Mouse (Mus musculus): Measurements from ENCODE around the gene Tns1.

Tns1 gene

DNA sequence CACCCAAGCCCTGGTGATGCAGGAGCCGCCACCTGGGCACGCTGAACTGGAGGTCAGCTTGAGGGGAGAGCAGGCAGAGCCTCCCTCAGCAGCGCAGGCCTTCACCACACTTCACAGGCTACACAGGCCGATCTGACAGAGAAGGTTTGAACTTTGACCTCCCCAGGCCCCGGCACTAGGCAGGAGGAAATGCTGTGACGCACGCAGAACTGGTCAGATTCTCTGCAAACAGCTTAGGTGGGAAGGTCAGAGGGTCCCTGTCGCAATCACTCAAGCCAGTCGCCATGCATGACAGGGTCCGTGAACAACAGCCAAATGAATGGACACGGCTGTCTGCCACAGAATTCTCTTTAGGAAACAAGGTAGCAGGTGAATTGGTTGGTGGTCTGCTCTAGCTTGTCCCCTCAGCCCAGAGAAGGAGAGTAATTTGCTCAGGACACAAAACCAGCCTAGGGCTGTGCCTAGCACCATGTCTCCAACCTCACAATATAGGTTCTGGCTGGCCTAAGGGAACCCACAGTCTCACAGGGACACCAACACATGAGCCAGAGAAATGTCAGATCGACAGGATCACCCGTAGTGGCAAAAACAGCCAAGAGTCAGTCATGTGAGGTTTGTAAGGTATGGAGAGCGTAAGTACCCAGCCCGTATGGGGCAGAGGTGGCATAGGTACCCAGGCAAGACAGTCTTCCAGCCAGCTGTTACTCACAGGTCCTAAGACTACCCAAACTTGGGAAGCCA, 194.9 kb downstream of the Tns1 start:
- Histone ChIP-seq H3K27me3 (ENCODE audit: insufficient read depth, low read length) (peaks cover 10% of the 10 kb centered on the region; the same call in 1 of the 2 replicates), H3K4me1 (replicated peaks; ENCODE audit: low read depth, low read length) (peaks cover 40% of the 10 kb centered on the region), H3K36me3 (ENCODE audit: insufficient read depth, low read length) (no peaks in the 10 kb centered on the region), H3K9me3 (ENCODE audit: low read length) (no peaks in the 10 kb centered on the region), H3K4me3 (replicated peaks; ENCODE audit: low read length) (no peak overlapping the region)
- TF ChIP-seq NANOG (IDR thresholded peaks at IDR 0.05; ENCODE audit: borderline replicate concordance, low read length), result no peak
- no peak for TF ChIP-seq CTCF (conservative IDR thresholded peaks at IDR 0.05; ENCODE audit: low read length)
- no peak for TF ChIP-seq POU5F1 (IDR thresholded peaks at IDR 0.05; ENCODE audit: borderline replicate concordance, low read length)

DNA sequence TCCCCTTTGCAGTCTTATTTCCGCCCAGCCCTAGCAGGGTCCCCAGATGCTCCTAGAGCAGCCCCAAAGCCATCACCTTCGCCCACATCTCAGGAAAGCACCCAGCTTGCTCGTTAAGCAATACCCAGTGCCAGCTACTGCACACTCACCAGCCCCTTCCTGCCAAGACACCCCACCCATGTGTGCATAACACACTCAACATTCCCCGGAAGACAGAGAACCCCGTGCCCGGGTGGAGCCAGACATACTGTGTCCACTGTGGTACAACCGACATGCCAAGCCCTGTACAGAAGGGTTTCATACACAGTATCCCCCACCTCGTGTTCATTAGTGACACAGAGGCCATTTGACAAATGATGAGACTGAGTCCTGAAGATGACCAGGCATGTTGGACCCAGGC, 195.9 kb downstream of the Tns1 start:
- Histone ChIP-seq H3K4me1 (replicated peaks; ENCODE audit: low read depth, low read length) (peaks cover 32% of the 10 kb centered on the region), H3K4me3 (replicated peaks; ENCODE audit: low read length) (no peak overlapping the region), H3K9me3 (ENCODE audit: low read length) (no peaks in the 10 kb centered on the region), H3K36me3 (ENCODE audit: insufficient read depth, low read length) (no peaks in the 10 kb centered on the region), H3K27me3 (ENCODE audit: insufficient read depth, low read length) (peaks cover 10% of the 10 kb centered on the region; the same call in 1 of the 2 replicates)
- TF ChIP-seq CTCF (conservative IDR thresholded peaks at IDR 0.05; ENCODE audit: low read length) (no peak), POU5F1 (IDR thresholded peaks at IDR 0.05; ENCODE audit: borderline replicate concordance, low read length) (no peak), NANOG (IDR thresholded peaks at IDR 0.05; ENCODE audit: borderline replicate concordance, low read length) (no peak)

DNA sequence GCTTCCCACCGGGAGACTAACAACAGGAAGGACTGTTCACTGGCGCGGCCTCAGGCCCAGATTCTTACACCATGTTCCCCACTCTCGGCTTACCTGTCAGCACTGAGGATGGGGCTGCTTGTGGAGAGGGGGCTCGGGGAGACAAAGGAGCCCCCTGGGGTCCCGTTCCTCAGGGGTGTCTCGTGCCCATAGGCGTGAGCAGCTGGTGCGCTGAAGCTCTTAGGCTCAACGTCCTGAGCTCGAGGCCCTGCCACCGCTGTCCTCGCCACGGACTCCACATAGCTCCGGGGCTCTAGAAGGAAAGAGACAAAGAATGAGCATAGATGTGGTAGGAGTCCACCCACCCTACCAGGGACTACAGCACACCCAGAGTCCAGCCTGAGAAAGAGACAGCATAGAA, 196.4 kb downstream of the Tns1 start:
- no peaks in the 10 kb centered on the region for H3K36me3 ChIP-seq (ENCODE audit: insufficient read depth, low read length)
- H3K9me3 ChIP-seq (ENCODE audit: low read length), result no peaks in the 10 kb centered on the region

DNA sequence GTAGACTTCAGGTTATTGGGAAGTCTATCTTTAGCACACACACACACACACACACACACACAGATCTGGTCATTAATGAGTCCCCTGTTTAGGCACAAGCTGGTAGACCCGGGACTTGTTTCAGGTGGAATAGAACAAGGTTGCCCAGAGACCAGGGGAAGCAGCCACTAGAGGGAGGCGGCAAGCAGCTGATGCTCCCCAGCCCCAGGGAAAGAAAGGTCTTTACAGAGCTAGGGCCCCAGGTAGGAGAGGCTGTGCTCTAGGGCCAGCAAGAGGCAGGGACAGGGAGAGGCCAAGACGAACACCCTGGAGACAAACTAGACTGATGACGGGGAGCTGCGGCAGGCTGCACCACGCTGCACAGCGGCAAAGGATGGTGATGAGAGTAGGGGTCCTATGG, 198.0 kb downstream of the Tns1 start:
- Histone ChIP-seq H3K9me3 (ENCODE audit: low read length) (no peaks in the 10 kb centered on the region), H3K4me1 (replicated peaks; ENCODE audit: low read depth, low read length) (peaks cover 16% of the 10 kb centered on the region), H3K4me3 (replicated peaks; ENCODE audit: low read length) (no peak overlapping the region), H3K36me3 (ENCODE audit: insufficient read depth, low read length) (no peaks in the 10 kb centered on the region), H3K27me3 (ENCODE audit: insufficient read depth, low read length) (peaks cover 10% of the 10 kb centered on the region; the same call in 1 of the 2 replicates)
- TF ChIP-seq POU5F1 (IDR thresholded peaks at IDR 0.05; ENCODE audit: borderline replicate concordance, low read length), result no peak
- TF ChIP-seq CTCF (conservative IDR thresholded peaks at IDR 0.05; ENCODE audit: low read length), result 0 out of 2 replicates have a peak, but pooled peaks have one; percentile 13

More for the DNA sequence above, 196.4 kb downstream of the Tns1 start:
- no peak overlapping the region for H3K4me3 ChIP-seq (replicated peaks; ENCODE audit: low read length)
- H3K4me1 ChIP-seq (replicated peaks; ENCODE audit: low read depth, low read length), result peaks cover 26% of the 10 kb centered on the region
- TF ChIP-seq POU5F1 (IDR thresholded peaks at IDR 0.05; ENCODE audit: borderline replicate concordance, low read length) (no peak), NANOG (IDR thresholded peaks at IDR 0.05; ENCODE audit: borderline replicate concordance, low read length) (no peak)
- peaks cover 10% of the 10 kb centered on the region; the same call in 1 of the 2 replicates for H3K27me3 ChIP-seq (ENCODE audit: insufficient read depth, low read length)

DNA sequence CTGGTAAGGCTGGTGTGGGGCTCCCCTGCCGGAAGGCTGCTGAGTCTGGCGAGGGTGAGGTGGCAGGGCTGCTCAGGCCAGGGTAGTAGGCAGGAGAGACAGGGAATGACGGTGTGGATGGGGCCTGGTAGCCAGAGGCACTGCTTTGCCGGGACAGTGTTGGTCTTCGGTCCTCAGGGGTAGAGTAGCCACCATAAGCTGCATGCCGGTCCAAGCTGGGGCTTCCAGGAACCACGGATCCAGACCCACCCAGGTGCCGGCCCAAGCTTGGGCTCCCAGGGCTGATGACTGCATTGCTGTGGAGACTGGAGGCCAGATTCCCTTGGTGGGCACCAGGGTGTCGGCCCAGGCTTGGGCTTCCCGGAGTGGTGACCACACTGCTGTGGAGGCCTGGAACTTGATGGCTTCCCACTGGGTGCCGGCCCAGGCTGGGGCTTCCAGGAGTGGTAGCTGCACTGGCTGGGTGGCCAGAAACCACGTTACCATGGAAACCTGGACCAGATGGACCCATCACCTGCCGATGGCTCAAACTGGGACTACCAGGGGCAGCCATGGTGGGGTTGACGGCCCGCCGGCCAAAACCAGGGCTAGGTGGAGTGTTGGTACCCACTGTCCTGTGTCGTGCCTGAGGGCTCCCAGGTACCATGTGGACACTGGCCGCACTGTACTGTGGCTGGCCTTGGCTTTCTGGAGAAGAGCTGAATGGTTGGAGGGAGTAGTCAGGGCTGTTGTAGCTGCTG, 199.2 kb downstream of the Tns1 start:
- TF ChIP-seq CTCF (conservative IDR thresholded peaks at IDR 0.05; ENCODE audit: low read length) (no peak), NANOG (IDR thresholded peaks at IDR 0.05; ENCODE audit: borderline replicate concordance, low read length) (no peak), POU5F1 (IDR thresholded peaks at IDR 0.05; ENCODE audit: borderline replicate concordance, low read length) (no peak)
- no peaks in the 10 kb centered on the region for H3K36me3 ChIP-seq (ENCODE audit: insufficient read depth, low read length)
- no peaks in the 10 kb centered on the region for H3K9me3 ChIP-seq (ENCODE audit: low read length)
- no peak overlapping the region for H3K4me3 ChIP-seq (replicated peaks; ENCODE audit: low read length)
- H3K27me3 ChIP-seq (ENCODE audit: insufficient read depth, low read length), result peaks cover 10% of the 10 kb centered on the region; the same call in 1 of the 2 replicates
- H3K4me1 ChIP-seq (replicated peaks; ENCODE audit: low read depth, low read length), result peaks cover 9% of the 10 kb centered on the region

DNA sequence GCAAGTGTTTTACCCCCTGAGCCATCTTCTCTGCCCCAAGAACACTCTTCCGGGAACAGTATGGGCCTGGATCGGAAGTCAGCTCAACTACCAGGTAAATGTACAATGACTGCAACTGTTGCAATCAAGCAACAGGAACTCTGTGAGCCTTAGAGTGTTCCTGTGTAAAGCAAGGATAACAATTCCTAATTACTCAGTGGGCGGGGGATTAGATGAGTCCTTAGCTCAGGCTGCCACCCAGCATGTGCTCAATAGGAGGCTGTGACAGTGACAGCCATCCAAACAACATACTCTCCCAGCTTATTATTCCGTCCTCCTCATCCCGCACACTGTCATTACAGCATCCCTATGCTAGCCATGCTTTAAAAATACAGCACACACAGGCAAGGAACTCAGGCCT, 200.0 kb downstream of the Tns1 start:
- Histone ChIP-seq H3K27me3 (ENCODE audit: insufficient read depth, low read length) (peaks cover 6% of the 10 kb centered on the region; the same call in 1 of the 2 replicates), H3K4me3 (replicated peaks; ENCODE audit: low read length) (no peak overlapping the region), H3K4me1 (replicated peaks; ENCODE audit: low read depth, low read length) (peaks cover 6% of the 10 kb centered on the region), H3K36me3 (ENCODE audit: insufficient read depth, low read length) (no peaks in the 10 kb centered on the region), H3K9me3 (ENCODE audit: low read length) (no peaks in the 10 kb centered on the region)
- TF ChIP-seq POU5F1 (IDR thresholded peaks at IDR 0.05; ENCODE audit: borderline replicate concordance, low read length), result no peak
- TF ChIP-seq NANOG (IDR thresholded peaks at IDR 0.05; ENCODE audit: borderline replicate concordance, low read length), result no peak
- no peak for TF ChIP-seq CTCF (conservative IDR thresholded peaks at IDR 0.05; ENCODE audit: low read length)

DNA sequence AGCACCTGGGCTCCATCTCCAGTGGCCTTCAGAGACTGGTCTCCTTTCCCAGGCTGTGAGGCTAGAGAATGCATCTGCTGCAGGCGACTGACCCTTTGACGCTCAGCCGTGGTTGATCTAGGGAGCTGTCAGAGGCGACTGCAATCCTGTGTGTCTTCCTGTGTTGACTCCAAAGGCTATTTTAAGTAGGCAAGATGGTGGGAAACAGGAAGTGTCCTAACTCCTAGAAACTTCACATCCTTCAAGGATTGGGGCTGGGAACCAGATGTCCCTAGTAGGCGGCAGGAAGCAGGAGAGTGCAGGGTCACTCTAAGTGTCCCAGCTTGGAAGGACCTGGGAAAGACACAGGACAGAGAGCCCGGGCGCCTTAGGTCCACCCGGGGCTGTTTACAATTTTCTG, 201.1 kb downstream of the Tns1 start:
- Histone ChIP-seq H3K4me3 (replicated peaks; ENCODE audit: low read length) (no peak overlapping the region), H3K36me3 (ENCODE audit: insufficient read depth, low read length) (no peaks in the 10 kb centered on the region), H3K4me1 (replicated peaks; ENCODE audit: low read depth, low read length) (peaks cover 5% of the 10 kb centered on the region), H3K27me3 (ENCODE audit: insufficient read depth, low read length) (0 out of 2 replicates have a peak, but pooled peaks cover 6% of the 10 kb centered on the region), H3K9me3 (ENCODE audit: low read length) (no peaks in the 10 kb centered on the region)
- TF ChIP-seq POU5F1 (IDR thresholded peaks at IDR 0.05; ENCODE audit: borderline replicate concordance, low read length), result no peak
- no peak for TF ChIP-seq NANOG (IDR thresholded peaks at IDR 0.05; ENCODE audit: borderline replicate concordance, low read length)

DNA sequence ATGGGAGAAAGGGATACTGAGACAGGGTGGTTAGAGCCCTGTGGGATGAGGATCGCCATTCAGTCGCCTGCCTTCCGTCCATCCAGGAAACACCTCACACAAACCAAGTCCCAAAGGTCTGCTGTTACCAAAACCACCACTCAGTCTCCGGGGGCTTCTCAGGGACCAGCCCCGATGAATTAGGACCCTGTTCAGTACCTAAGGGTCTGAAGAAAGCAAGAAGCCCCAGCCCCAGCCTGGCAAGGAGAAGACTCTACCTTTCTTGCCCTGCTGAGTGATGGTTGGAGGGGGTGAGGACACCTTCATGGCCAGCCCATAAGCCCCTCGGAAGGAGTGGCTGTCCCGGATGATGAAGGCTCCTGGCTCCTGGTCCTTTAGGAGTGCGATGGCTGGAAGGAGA, 203.5 kb downstream of the Tns1 start:
- TF ChIP-seq NANOG (IDR thresholded peaks at IDR 0.05; ENCODE audit: borderline replicate concordance, low read length), result no peak
- TF ChIP-seq CTCF (conservative IDR thresholded peaks at IDR 0.05; ENCODE audit: low read length), result no peak
- TF ChIP-seq POU5F1 (IDR thresholded peaks at IDR 0.05; ENCODE audit: borderline replicate concordance, low read length), result no peak
- Histone ChIP-seq H3K36me3 (ENCODE audit: insufficient read depth, low read length) (no peaks in the 10 kb centered on the region), H3K4me3 (replicated peaks; ENCODE audit: low read length) (no peak overlapping the region), H3K27me3 (ENCODE audit: insufficient read depth, low read length) (no peaks in the 10 kb centered on the region), H3K4me1 (replicated peaks; ENCODE audit: low read depth, low read length) (no peaks in the 10 kb centered on the region), H3K9me3 (ENCODE audit: low read length) (no peaks in the 10 kb centered on the region)

Measured in E14TG2a.4 (cell line).